Mouse (Mus musculus) E14TG2a.4 (cell line): Measurements from ENCODE around the gene Tspoap1.

ENCODE experiments used
- CTCF ChIP-seq: conservative IDR thresholded peaks from 2 replicates; pipeline ENCODE4 v1.5.1; 2014; ENCODE audit warnings: low read length
- NANOG ChIP-seq: IDR thresholded peaks from 2 replicates; pipeline ENCODE4 v1.6.1; 2014; ENCODE audit warnings: borderline replicate concordance, low read length, mixed read lengths
- POU5F1 ChIP-seq: IDR thresholded peaks from 2 replicates; pipeline ENCODE4 v1.6.1; 2014; ENCODE audit warnings: low read length, borderline replicate concordance

DNA sequence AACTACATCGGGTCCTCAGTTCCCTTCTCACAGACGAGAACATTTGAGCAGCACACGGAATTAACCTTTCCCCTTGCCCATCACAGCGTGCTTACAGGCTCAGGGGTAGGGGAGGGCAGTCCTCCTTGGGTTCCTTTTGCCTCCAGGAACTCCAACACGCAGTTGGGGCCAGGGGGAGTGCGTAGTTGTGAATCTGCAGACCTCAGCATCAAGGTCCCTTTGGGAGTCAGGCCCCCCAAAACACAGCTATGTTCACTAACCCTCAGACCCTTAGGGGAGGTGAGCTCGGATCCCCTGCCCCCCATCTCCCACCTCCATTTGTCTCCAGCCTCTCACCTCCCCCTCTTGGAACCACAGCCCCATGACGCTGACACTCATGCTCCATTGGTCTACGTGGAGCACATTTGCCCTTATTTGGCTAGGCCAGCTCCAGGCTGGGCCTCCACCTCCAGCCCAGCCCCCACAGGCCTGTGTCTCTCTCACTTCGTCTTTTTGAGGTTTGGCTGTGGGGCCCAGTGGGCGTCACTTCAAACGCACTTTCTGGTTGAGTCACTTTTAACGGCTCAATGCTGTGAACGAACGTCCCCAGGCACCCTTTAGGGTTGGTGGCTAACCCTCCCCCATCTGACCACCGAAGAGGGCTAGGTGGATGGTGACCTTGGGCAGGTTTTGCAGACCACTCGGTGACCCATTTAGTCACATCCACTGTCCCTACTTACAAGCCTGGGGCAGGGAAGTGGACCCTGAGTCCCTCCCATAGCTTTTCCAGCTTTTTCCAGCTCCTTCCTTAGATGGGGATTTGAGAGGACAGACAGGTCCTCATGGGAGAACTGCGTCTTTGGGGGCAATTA is 10.9 kb upstream of the Tspoap1 start:
- TF ChIP-seq CTCF (no peak), NANOG (no peak), POU5F1 (no peak)
